Mouse (Mus musculus) testis, postnatal 10 days (tissue): ENCODE results near the gene Hdac6.
A peak's percentile ranks its signal among the peaks of the same experiment; 100 is the strongest.

Experiments used
- DNase-seq: peaks from one replicate; pipeline ENCODE4 v3.0.0; 2021; ENCODE audit warnings: low spot score

Hdac6 gene

GRCm38 (mm10) chrX:7947108-7947899 is at the start of gene Hdac6:
TSS of gene Hdac6 (minus strand) at chrX:7947889.
- peak; percentile 61 for DNase-seq

- DNase-seq: no peak
These were observed 45.5 kb upstream of the Hdac6 start for GRCm38 (mm10) chrX:7993068-7993735.

DNA sequence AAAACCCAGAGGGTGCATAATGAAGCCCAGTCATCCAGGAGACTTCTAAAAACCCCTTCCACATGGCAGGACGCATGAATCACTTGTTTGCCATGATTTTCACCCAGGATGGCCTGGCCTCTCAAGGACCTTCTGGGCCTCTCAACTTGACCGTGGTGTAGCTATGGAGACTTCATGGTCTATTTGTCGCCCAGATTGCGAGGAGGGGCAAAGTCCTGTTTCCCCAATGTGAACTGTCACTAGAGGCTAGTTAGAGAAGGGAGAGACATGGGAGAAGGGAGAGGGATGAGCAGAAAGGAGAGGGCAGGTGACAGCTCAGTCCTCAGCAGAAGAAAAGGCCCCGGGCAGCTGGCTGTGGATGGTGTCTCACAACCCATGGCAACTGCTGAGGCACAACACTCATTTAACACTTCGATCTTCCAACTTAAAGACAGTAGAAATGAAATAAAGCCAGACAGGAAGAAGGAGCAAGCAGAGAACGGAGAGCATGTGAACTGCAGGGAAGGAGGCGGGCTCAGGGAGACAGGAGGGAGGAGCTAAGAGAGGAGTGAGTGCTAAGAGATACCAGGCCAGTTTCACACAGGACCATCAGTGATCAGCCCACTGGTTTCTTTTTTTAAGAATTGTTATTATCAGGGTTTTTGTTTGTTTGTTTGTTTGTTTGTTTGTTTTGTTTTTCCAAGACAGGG is 44.8 kb upstream of the Hdac6 start:
- no peak for DNase-seq

- DNase-seq: no peak
These were observed 33.7 kb upstream of the Hdac6 start for GRCm38 (mm10) chrX:7981368-7981767.

GRCm38 (mm10) chrX:7977892-7978291 is 30.2 kb upstream of the Hdac6 start, which contains the start of gene Gata1:
TSS of gene Gata1 (minus strand) at chrX:7978071.
- DNase-seq: no peak

DNA sequence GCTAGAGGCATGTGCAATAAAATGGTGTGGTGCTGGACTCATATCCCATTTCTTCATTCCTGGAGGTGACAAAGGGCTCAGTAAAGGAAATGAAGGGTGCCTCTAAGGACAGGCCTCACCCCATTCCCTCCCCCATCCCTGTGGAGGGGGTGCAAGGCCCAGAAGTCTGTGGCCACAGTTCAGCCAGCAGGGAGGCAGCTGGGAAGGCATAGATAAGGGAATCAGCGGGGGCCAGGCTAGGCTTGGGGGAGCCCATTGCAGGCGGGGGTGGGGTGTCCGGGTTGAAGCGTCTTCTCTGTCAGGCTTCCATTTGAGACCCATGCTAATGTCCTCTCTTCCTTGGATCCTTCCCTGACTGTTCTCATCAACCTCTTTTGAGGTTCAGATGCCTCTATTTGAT is 23.6 kb upstream of the Hdac6 start:
- DNase-seq: no peak

DNA sequence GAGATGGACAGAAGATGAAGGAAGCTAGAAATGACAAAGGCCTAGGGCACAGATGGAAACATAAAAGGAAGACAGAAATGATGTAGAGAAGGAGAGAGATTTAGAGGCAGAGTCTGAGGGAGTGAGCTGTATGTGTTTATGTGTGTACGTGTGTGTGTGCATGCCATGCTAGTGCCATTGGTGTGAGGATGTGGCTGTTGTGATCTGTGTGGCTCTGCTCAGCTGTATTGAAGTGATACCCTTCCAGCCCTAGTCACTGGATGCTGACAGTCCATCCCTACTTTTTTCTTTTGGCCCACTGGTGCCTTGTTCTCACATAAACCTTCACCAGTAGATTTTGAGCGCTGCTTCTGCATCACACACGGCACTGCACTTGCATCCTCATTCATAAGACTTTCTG is 21.2 kb upstream of the Hdac6 start:
- DNase-seq: no peak

DNA sequence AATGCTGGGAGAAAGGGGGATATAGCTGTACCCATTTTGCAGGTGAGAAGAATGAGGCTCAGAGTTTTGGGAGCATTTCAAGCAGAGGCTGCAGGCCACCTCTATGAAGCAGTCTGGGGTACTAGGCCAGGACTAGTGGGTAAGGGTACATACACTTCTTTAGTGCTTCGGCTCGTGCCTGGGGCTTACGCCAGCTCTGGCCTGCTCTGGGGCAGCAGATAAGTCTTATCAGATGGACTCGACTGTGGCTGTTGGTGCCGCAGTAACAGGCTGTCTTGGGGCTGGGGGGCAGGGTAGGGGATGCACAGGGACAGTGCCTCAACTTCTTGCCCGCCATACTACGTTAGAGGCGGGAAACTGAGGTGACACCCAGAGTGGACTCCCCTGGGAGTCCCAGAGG is 20.5 kb upstream of the Hdac6 start:
- DNase-seq: no peak

- DNase-seq: no peak
These were observed 20.0 kb upstream of the Hdac6 start for GRCm38 (mm10) chrX:7967596-7968201.

DNA sequence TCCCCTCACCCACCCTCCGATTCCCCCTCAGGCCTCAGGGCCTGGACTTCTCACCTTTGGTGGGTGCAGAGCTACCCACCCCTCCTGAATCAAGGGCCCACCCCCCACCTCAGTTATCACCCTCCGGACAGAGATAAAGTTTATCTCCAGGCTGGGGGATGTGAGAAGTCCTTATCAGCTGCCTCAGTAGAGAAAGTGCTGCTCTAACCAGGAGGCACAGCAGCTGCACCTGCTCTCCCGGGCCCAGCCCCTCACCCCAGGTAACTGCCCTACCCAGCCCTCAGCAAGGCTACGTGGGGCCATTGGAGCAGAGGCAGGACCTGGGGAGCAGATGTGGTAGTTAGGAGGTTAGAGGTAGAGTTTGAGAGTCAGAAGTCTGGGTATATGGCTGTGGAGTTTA is 18.5 kb upstream of the Hdac6 start:
- DNase-seq: no peak

- DNase-seq: no peak
These were observed 16.3 kb upstream of the Hdac6 start for GRCm38 (mm10) chrX:7963829-7964626.

DNA sequence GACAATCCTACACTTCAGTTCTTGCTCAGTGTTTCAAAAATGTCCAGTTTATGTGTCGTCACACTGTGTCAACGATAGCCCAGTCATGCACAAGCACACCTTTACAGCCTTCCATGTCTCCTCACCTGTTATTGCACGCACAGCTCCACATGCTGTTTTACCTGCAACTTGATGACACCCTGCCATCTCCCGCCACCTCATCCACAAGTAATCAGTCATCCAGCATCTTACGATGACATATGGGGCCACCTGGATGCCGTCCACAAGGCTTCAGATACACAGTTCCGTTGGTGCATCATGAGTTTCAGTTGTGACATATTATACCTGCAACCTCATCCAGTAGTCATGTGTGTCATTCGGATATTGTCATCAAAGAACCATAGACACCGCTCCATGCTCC is 11.2 kb upstream of the Hdac6 start:
- no peak for DNase-seq

DNA sequence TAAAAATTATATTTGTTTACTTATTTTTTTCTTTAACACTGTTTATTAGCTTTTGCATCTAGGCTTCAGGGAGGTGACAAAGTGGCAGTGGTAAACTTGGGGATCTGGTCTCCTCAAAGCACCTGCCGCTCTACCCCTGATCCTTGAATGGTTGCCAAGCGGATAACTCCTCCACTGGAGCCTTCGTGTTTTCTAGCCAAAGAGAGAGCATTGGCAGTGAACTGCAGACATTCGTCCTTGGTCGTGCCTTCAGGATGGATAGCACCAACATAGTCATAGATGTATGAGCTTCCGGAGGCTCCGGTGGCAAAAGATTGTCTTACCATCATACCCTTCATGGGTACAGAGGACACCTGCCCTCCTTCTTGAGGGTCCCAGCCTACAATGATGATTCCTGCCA is 2.4 kb upstream of the Hdac6 start:
- DNase-seq: no peak

DNA sequence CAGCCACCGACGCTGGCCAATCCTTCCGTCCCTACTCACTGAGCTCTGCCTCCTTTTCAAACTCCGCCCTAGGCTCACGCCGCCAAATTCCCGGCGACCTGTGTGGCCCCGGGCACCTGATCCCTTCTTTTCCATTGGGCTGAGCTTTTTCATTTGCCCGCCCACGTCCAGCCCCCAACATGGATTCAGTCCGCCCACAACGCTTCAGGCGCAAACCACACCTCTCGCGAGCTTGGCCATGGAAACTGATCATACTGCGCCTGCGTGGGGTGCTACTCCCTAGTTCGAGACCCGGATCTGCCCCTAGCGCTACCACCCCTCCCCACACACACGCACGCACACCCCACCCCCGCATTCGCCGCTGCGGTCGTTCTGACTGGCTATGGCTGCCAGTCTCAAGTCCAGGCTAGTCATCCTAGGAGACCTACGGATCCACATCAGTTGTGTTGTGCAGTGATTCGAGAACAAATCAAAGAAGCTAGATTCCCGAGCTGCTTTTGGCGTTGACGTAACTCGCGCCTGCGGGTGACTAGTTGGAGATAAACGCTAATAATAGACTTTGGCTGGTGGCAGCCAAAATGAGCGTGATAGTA is 307 bp upstream of the Hdac6 start:
- peak; percentile 90 for DNase-seq

DNA sequence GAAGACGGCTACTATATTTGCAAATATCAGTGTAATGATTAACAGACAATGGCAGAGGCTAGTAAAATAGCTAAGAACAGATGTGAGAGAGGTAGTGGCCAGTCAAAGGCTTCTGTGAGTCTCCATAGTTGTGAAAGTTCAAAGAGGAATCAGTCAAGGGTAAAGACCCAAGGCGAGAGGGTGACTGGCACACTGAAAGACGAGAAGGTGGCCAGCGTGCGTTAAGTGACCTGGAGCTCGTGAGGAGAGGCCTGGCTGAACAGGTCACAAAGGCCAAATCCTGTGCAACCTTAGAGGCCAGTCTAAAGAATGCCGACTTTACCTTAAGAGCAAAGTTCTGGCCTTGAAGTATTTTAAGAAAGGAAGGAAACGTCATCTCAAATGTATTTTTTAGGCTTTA is 2.1 kb downstream of the Hdac6 start:
- DNase-seq: no peak

- DNase-seq: no peak
These were observed 10.0 kb downstream of the Hdac6 start for GRCm38 (mm10) chrX:7937667-7938066.

- no peak for DNase-seq
These were observed 10.8 kb downstream of the Hdac6 start for GRCm38 (mm10) chrX:7936874-7937273.

DNA sequence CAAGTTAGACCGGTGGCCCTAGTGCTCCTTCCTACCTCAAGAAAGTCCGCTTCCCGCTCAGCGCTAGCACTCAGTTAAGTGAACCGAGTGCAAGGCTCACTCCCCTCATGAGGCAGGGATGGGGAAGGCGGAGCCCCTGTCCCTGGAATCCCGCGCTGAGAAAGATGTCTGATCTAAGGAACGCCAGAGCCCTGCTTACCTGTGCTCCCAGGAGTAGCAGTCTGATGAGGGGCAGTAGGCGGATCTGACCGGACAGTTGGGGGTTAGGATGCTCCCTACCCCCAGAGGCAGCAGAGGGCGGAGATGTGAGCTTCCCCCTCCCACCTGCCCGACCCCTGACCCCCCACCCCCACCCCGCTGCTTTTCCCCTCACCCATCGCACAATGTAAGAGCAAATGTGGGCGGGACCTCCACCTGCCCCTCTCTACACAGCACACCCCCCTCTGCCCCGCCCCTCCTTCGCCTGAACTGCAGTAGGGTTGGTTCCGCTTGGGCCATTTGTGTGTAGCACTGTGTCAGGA is 19.4 kb downstream of the Hdac6 start, which contains the start of gene Eras:
TSS of gene Eras (minus strand) at position 338 of the 521 bp plus-strand sequence.
- no peak for DNase-seq

GRCm38 (mm10) chrX:7927116-7927515 is 20.6 kb downstream of the Hdac6 start:
- no peak for DNase-seq

DNA sequence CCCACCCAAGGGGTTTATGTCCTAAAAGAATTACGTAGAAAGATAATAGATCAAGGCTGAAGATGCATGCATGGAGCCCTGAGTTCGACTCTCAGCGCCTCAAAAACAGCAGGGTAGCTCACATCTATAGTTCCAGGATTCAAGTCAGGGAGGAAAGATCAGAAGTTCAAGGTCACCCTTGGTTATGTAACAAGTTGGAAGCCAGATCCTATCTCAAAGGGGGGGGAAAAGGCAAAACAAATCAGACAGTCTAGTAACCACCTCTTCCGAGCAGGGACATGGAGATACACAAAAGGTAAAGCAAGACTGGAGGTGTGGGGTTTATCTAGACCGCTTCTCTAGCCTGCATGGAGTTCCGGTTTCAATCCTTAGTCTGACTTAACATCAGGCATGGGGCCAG is 21.4 kb downstream of the Hdac6 start:
- DNase-seq: no peak

- DNase-seq: peak; percentile 42
These were observed 25.7 kb downstream of the Hdac6 start for GRCm38 (mm10) chrX:7922032-7922431.
